Mouse (Mus musculus) large intestine, adult 2 months (tissue): ENCODE measurements around the gene Rhox2f. TPM values are rescaled to one million over a fixed set of nuclear protein-coding genes. Genes with fewer than 3 reads are reported as not detected.
"Not testable (repeated sequence)": the region's sequence is repeated elsewhere in the genome, so short reads cannot be mapped to it uniquely, and the experiment has no call there.

Source experiments
- DNase-seq: peaks from one replicate; pipeline ENCODE4 v3.0.0-alpha.2; 2012; ENCODE audit warnings: low read depth, low spot score
- WGBS: fragments of 180-500 bp; shearing (Covaris S2); methylation state at CpG from one replicate; pipeline ENCODE4 v1.1.7; 2018; 5-methylcytosine and 5-hydroxymethylcytosine counted together
- polyA plus RNA-seq: library from polyadenylated mRNA; depleted of rRNA; stranded (reverse); fragments of >200 nt; gene quantifications from 2 replicates; pipeline ENCODE4 v1.2.3, GENCODE M21; 2012; rRNA removed

Rhox2f gene
- not detected in 2 replicates for polyA plus RNA-seq

DNA sequence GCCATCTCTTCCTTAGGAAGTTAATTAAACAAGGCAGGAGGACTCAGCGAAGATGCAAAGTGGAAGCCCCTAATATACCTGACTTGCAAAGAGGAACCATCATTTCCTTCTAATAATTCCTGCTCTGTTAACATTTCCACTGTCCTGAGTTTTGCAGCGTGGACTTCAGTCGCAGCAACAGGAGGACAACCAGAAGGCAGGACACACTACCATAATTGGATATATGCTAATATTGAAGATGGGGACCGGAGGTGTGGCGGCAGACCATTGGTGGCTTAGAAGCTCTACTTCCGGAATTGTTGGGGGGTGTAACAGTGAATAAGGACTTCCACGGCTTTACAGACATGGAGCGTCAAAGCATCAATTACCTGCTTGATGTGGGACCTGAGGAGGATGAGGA is at the start of gene Rhox2f:
TSS of gene Rhox2f (plus strand) at position 301 of the 400 bp plus-strand sequence.
- not testable (repeated sequence) for DNase-seq
- WGBS: 89% methylated on average over 8 of the region's 8 CpGs

DNA sequence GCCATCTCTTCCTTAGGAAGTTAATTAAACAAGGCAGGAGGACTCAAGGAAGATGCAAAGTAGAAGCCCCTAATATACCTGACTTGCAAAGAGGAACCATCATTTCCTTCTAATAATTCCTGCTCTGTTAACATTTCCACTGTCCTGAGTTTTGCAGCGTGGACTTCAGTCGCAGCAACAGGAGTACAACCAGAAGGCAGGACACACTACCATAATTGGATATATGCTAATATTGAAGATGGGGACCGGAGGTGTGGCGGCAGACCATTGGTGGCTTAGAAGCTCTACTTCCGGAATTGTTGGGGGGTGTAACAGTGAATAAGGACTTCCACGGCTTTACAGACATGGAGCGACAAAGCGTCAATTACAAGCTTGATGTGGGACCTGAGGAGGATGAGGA is 41.1 kb upstream of the Rhox2f start, which contains the start of gene Rhox2e:
TSS of gene Rhox2e (plus strand) at position 301 of the 400 bp plus-strand sequence.
- 87% methylated on average over 2 of the region's 8 CpGs for WGBS
- DNase-seq: not testable (repeated sequence)

DNA sequence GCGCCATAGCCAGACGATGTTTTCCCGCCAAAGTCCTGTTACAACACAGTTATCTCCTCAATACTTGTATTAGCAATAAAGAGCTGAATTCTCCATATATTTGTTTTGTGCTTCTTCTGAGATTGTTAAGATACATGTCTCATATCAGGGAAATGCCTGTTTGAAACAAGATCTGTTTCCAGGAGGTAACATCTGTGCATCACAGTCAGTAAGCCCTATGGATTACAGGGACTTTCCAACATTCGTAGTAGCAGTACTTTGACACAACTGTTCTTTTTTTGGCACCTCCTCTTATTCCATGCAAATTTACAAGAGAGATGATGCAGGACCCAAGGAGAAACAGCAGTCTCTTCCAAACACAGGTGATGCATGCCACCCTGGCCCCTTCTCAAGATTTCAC is 29.5 kb upstream of the Rhox2f start, which contains the start of gene Rhox3e:
TSS of gene Rhox3e (plus strand) at position 301 of the 400 bp plus-strand sequence.
- no CpG with 5 or more reads among the region's 4 CpGs for whole genome bisulfite sequencing

DNA sequence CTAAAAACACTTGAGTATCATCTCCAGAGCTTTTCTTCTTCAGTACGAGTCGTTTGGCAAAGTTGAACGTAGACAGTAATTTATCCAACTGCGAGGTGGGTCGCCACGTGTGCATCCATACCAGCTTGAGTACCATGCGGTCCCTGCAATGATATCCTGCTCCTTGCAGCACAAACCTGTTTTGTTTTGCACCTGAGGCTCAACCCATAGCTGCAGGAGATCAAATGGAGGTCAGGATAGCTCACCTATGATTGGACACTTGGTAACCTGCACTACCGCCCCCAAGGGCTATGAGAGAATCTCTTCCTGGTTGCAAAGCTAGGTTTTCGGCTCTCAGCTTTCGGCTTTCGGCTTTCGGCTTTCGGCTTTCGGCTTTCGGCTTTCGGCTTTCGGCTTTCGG is 14.1 kb upstream of the Rhox2f start, which contains the start of gene Rhox4e:
TSS of gene Rhox4e (plus strand) at position 301 of the 400 bp plus-strand sequence.
- not testable (repeated sequence) for DNase-seq
- 98% methylated on average over 10 of the region's 18 CpGs for WGBS

More for the DNA sequence above, 29.5 kb upstream of the Rhox2f start, which contains the start of gene Rhox3e:
- not testable (repeated sequence) for DNase-seq

DNA sequence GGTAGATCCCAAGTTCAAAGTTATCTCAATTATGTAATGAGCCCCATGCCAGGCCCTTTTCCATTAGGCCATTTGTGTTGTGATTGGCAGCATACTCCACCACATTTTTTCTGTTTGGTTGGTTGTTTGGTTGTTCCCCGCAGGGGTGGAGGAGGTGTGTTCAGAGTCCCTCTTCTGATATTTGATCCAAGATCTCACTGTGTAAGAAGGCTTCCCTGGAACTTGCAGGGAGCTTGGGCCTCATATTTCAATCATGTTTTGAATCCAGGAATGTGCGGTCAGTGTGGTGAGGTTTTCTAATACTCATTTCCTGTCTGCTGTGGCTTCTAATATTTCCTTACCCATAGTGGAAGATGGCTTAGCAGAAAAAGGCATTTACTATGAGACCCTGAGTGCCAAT is 1.4 kb downstream of the Rhox2f start:
- 71% methylated on average over 2 of the region's 2 CpGs for WGBS
- DNase-seq: not testable (repeated sequence)

DNA sequence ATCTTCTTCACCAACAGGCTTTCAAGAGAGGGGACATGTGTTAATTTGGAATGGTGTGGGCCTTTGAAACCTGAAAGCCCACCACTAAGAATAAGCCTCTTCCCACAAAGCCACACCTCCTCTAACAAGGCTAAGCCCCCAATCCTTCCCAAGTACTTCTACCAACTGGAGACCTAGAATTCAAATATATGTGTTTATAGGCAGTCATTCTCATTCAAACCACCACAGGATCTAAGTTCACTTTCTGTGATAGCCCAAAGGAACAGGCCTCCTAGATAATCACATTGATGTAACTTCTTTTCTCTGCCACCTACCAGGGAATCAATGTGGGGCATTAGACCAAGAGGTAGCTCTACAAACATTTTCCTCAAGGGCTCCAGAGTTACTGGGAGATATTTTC is 9.5 kb downstream of the Rhox2f start, which contains the start of gene Rhox3f:
TSS of gene Rhox3f (plus strand) at position 301 of the 400 bp plus-strand sequence.
- DNase-seq: not testable (repeated sequence)

DNA sequence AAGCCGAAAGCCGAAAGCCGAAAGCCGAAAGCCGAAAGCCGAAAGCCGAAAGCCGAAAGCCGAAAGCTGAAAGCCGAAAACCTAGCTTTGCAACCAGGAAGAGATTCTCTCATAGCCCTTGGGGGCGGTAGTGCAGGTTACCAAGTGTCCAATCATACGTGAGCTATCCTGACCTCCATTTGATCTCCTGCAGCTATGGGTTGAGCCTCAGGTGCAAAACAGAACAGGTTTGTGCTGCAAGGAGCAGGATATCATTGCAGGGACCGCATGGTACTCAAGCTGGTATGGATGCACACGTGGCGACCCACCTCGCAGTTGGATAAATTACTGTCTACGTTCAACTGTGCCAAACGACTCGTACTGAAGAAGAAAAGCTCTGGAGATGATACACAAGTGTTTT is 36.4 kb downstream of the Rhox2f start, which contains the start of gene Rhox4f:
TSS of gene Rhox4f (minus strand) at position 101 of the 400 bp plus-strand sequence.
- not testable (repeated sequence) for DNase-seq
- 94% methylated on average over 18 of the region's 19 CpGs for WGBS

Other genes with a start within 250 kb of the Rhox2f start
- not detected in 2 replicates for gene Rhox3a2, start 191.4 kb upstream of the Rhox2f start, polyA plus RNA-seq
- not detected in 2 replicates for gene Rhox4a2, start 180.6 kb upstream of the Rhox2f start, polyA plus RNA-seq
- not detected in 2 replicates for gene Rhox2b, start 159.3 kb upstream of the Rhox2f start, polyA plus RNA-seq
- gene Rhox4b, start 138.9 kb upstream of the Rhox2f start, polyA plus RNA-seq: not detected in 2 replicates
- gene Rhox2c, start 117.7 kb upstream of the Rhox2f start, polyA plus RNA-seq: not detected in 2 replicates
- gene Rhox3c, start 112.8 kb upstream of the Rhox2f start, polyA plus RNA-seq: not detected in 2 replicates
- gene Rhox4c, start 91.1 kb upstream of the Rhox2f start, polyA plus RNA-seq: not detected in 2 replicates
- gene Rhox2d, start 78.0 kb upstream of the Rhox2f start, polyA plus RNA-seq: not detected in 2 replicates
- not detected in 2 replicates for gene Rhox4d, start 57.0 kb upstream of the Rhox2f start, polyA plus RNA-seq
- not detected in 2 replicates for gene Rhox2e, start 41.0 kb upstream of the Rhox2f start, polyA plus RNA-seq
- not detected in 2 replicates for gene Rhox3e, start 29.4 kb upstream of the Rhox2f start, polyA plus RNA-seq
- not detected in 2 replicates for gene Rhox4e, start 14.0 kb upstream of the Rhox2f start, polyA plus RNA-seq
- not detected in 2 replicates for gene Rhox3f, start 9.6 kb downstream of the Rhox2f start, polyA plus RNA-seq
- gene Rhox4f, start 36.3 kb downstream of the Rhox2f start, polyA plus RNA-seq: not detected in 2 replicates
- not detected in 2 replicates for gene Rhox3g, start 57.2 kb downstream of the Rhox2f start, polyA plus RNA-seq
- not detected in 2 replicates for gene Rhox2g, start 72.1 kb downstream of the Rhox2f start, polyA plus RNA-seq
- gene Rhox4g, start 79.9 kb downstream of the Rhox2f start, polyA plus RNA-seq: not detected in 2 replicates
- not detected in 2 replicates for gene Rhox3h, start 97.4 kb downstream of the Rhox2f start, polyA plus RNA-seq
- not detected in 2 replicates for gene Rhox2h, start 101.9 kb downstream of the Rhox2f start, polyA plus RNA-seq
- not detected in 2 replicates for gene Rhox5, start 233.4 kb downstream of the Rhox2f start, polyA plus RNA-seq